Mouse (Mus musculus) retina, adult 2 months (tissue): ENCODE measurements around the gene Nhlrc1.
A peak's percentile ranks its signal among the peaks of the same experiment; 100 is the strongest.

ENCODE experiments used
- DNase-seq: peaks from one replicate; pipeline ENCODE4 v3.0.0-alpha.2; 2012; ENCODE audit warnings: low read depth, low spot score

Nhlrc1 gene

GRCm38 (mm10) chr13:47014334-47015194 lies at the start of gene Nhlrc1:
Gene Nhlrc1, minus strand, starts transcription at chr13:47014850.
- DNase-seq, result peak; percentile 79

GRCm38 (mm10) chr13:47063985-47064760 lies 49.5 kb upstream of the Nhlrc1 start:
- no peak for DNase-seq

GRCm38 (mm10) chr13:47062756-47063155 lies 48.1 kb upstream of the Nhlrc1 start:
- DNase-seq, result no peak

- DNase-seq, result no peak
Measured at GRCm38 (mm10) chr13:47056781-47057180, 42.1 kb upstream of the Nhlrc1 start.

- DNase-seq, result no peak
Measured at GRCm38 (mm10) chr13:47056126-47056525, 41.5 kb upstream of the Nhlrc1 start.

GRCm38 (mm10) chr13:47053971-47054370 lies 39.3 kb upstream of the Nhlrc1 start:
- no peak for DNase-seq

GRCm38 (mm10) chr13:47050009-47050408 lies 35.4 kb upstream of the Nhlrc1 start:
- no peak for DNase-seq

GRCm38 (mm10) chr13:47047996-47048395 lies 33.3 kb upstream of the Nhlrc1 start:
- DNase-seq, result no peak

- no peak for DNase-seq
Measured at GRCm38 (mm10) chr13:47044617-47044947, 29.9 kb upstream of the Nhlrc1 start, which contains the start of gene Tpmt. Gene Tpmt, minus strand, starts transcription at chr13:47044737.

GRCm38 (mm10) chr13:47043833-47044616 lies 29.4 kb upstream of the Nhlrc1 start:
- no peak for DNase-seq

- DNase-seq, result peak; percentile 98
Measured at GRCm38 (mm10) chr13:47043030-47043680, 28.5 kb upstream of the Nhlrc1 start, which contains the start of gene Kdm1b. Gene Kdm1b, plus strand, starts transcription at chr13:47043499.

- no peak for DNase-seq
Measured at GRCm38 (mm10) chr13:47042024-47042633, 27.5 kb upstream of the Nhlrc1 start.

GRCm38 (mm10) chr13:47040061-47040460 lies 25.4 kb upstream of the Nhlrc1 start:
- no peak for DNase-seq

- DNase-seq, result no peak
Measured at GRCm38 (mm10) chr13:47037946-47038345, 23.3 kb upstream of the Nhlrc1 start.

GRCm38 (mm10) chr13:47033602-47034001 lies 19.0 kb upstream of the Nhlrc1 start:
- no peak for DNase-seq

- DNase-seq, result no peak
Measured at GRCm38 (mm10) chr13:47030376-47031107, 15.9 kb upstream of the Nhlrc1 start.

GRCm38 (mm10) chr13:47020798-47021197 lies 6.1 kb upstream of the Nhlrc1 start:
- no peak for DNase-seq

- no peak for DNase-seq
Measured at GRCm38 (mm10) chr13:47019774-47020173, 5.1 kb upstream of the Nhlrc1 start.

GRCm38 (mm10) chr13:47017259-47017658 lies 2.6 kb upstream of the Nhlrc1 start:
- peak; percentile 38 for DNase-seq

GRCm38 (mm10) chr13:47015195-47015501 lies 498 bp upstream of the Nhlrc1 start:
- DNase-seq, result no peak
